Mouse (Mus musculus) ES-Bruce4 (cell line): ENCODE data around the gene Smlr1. TPM values are rescaled to one million over a fixed set of nuclear protein-coding genes. Genes with fewer than 3 reads are reported as not detected.

Experiments used
- H3K27ac ChIP-seq: 2 replicates; pipeline ENCODE4 v1.5.1; 2012; ENCODE audit warnings: low read length, inconsistent platforms; ENCODE audit not compliant: insufficient read depth
- H3K27me3 ChIP-seq: 2 replicates; pipeline ENCODE4 v1.6.1; 2012; ENCODE audit warnings: mild to moderate bottlenecking, low read length, inconsistent platforms; ENCODE audit not compliant: control insufficient read depth, poor library complexity, insufficient read depth, severe bottlenecking
- H3K36me3 ChIP-seq: 2 replicates; pipeline ENCODE4 v1.6.1; 2012; ENCODE audit warnings: inconsistent platforms, mild to moderate bottlenecking, low read length, moderate library complexity; ENCODE audit not compliant: control insufficient read depth, poor library complexity, insufficient read depth, severe bottlenecking
- H3K4me1 ChIP-seq: one replicate; pipeline ENCODE4 v1.8.1; 2011; ENCODE audit warnings: low read length; ENCODE audit not compliant: control insufficient read depth, insufficient read depth
- H3K4me3 ChIP-seq: 2 replicates; pipeline ENCODE4 v1.5.1; 2011; ENCODE audit warnings: low read depth, mild to moderate bottlenecking, low read length
- H3K9ac ChIP-seq: 2 replicates; pipeline ENCODE4 v1.6.1; 2012; ENCODE audit warnings: low read depth, mild to moderate bottlenecking, inconsistent platforms; ENCODE audit not compliant: poor library complexity, severe bottlenecking
- H3K9me3 ChIP-seq: replicated peaks from 2 replicates; pipeline ENCODE4 v1.6.1; 2012; ENCODE audit warnings: mild to moderate bottlenecking, low read length, inconsistent platforms; ENCODE audit not compliant: control insufficient read depth, poor library complexity, insufficient read depth, severe bottlenecking
- CTCF ChIP-seq: IDR thresholded peaks from one replicate; pipeline ENCODE4 v1.8.1; 2011; ENCODE audit warnings: low read depth, low read length
- EP300 ChIP-seq: IDR thresholded peaks from 2 replicates; pipeline ENCODE4 v1.6.1; 2011; ENCODE audit warnings: low read depth, low read length; ENCODE audit not compliant: insufficient read depth
- POLR2A ChIP-seq: IDR thresholded peaks from one replicate; pipeline ENCODE4 v1.8.1; 2011; ENCODE audit warnings: low read length; ENCODE audit not compliant: insufficient read depth
- polyA plus RNA-seq: library from polyadenylated mRNA; stranded (reverse); fragments of >200 nt; gene quantifications from 2 replicates; pipeline ENCODE4 v1.2.4, GENCODE M21; 2011; ENCODE audit warnings: low read depth; ENCODE audit not compliant: missing spikeins, insufficient read depth, insufficient read length

Gene Smlr1
- polyA plus RNA-seq, 1 experiment, result not detected

- Histone ChIP-seq H3K27me3 (no peaks in the 10 kb centered on the region), H3K4me1 (no peaks in the 10 kb centered on the region), H3K36me3 (no peaks in the 10 kb centered on the region), H3K4me3 (no peak overlapping the region), H3K9me3 (no peaks in the 10 kb centered on the region), H3K9ac (no peak overlapping the region), H3K27ac (no peak overlapping the region)
- TF ChIP-seq POLR2A, result no peak
- no peak for TF ChIP-seq EP300
- no peak for TF ChIP-seq CTCF
These were observed 3.7 kb upstream of the Smlr1 start for GRCm38 (mm10) chr10:25539771-25540168.

GRCm38 (mm10) chr10:25539146-25539770 lies 3.2 kb upstream of the Smlr1 start:
- TF ChIP-seq EP300 (no peak), CTCF (no peak), POLR2A (no peak)
- H3K27me3 ChIP-seq, result no peaks in the 10 kb centered on the region
- H3K36me3 ChIP-seq, result no peaks in the 10 kb centered on the region
- H3K9ac ChIP-seq, result no peak overlapping the region
- no peak overlapping the region for H3K27ac ChIP-seq
- no peaks in the 10 kb centered on the region for H3K9me3 ChIP-seq
- no peak overlapping the region for H3K4me3 ChIP-seq
- H3K4me1 ChIP-seq, result no peaks in the 10 kb centered on the region

GRCm38 (mm10) chr10:25538738-25539137 lies 2.7 kb upstream of the Smlr1 start:
- H3K4me3 ChIP-seq, result no peak overlapping the region
- H3K36me3 ChIP-seq, result no peaks in the 10 kb centered on the region
- H3K27ac ChIP-seq, result no peak overlapping the region
- H3K9me3 ChIP-seq, result no peaks in the 10 kb centered on the region
- TF ChIP-seq POLR2A, result no peak
- no peak for TF ChIP-seq CTCF
- TF ChIP-seq EP300, result no peak
- H3K9ac ChIP-seq, result no peak overlapping the region
- H3K27me3 ChIP-seq, result no peaks in the 10 kb centered on the region
- no peaks in the 10 kb centered on the region for H3K4me1 ChIP-seq

GRCm38 (mm10) chr10:25536621-25537020 lies 554 bp upstream of the Smlr1 start:
- Histone ChIP-seq H3K27me3 (no peaks in the 10 kb centered on the region), H3K4me3 (no peak overlapping the region), H3K36me3 (no peaks in the 10 kb centered on the region), H3K9me3 (no peaks in the 10 kb centered on the region), H3K9ac (no peak overlapping the region), H3K27ac (no peak overlapping the region), H3K4me1 (no peaks in the 10 kb centered on the region)
- TF ChIP-seq POLR2A, result no peak

- Histone ChIP-seq H3K4me3 (no peak overlapping the region), H3K36me3 (no peaks in the 10 kb centered on the region), H3K9ac (no peak overlapping the region), H3K27me3 (no peaks in the 10 kb centered on the region), H3K9me3 (no peaks in the 10 kb centered on the region), H3K4me1 (no peaks in the 10 kb centered on the region), H3K27ac (no peak overlapping the region)
- TF ChIP-seq POLR2A (no peak), CTCF (no peak), EP300 (no peak)
These were observed 1.6 kb downstream of the Smlr1 start for GRCm38 (mm10) chr10:25534467-25534866.

GRCm38 (mm10) chr10:25533513-25534246 lies 2.4 kb downstream of the Smlr1 start:
- Histone ChIP-seq H3K27me3 (no peaks in the 10 kb centered on the region), H3K27ac (no peak overlapping the region), H3K36me3 (no peaks in the 10 kb centered on the region), H3K9me3 (no peaks in the 10 kb centered on the region), H3K4me1 (no peaks in the 10 kb centered on the region), H3K4me3 (no peak overlapping the region), H3K9ac (no peak overlapping the region)
- TF ChIP-seq EP300, result no peak
- TF ChIP-seq POLR2A, result no peak
- no peak for TF ChIP-seq CTCF
